In genomic region chr17:86185584-86185983, GRCm38 (mm10) we compare ENCODE assay signal across 11 mouse cellular contexts. TPM values are rescaled to one million over a fixed set of nuclear protein-coding genes. Genes with fewer than 3 reads are reported as not detected.
DNase-seq lines count a peak whose midpoint lies in the region; ATAC-seq and TF ChIP-seq lines count a peak whose summit lies in the region.
"Had no signal": no experiment of that assay in that cellular context is flagged by ENCODE, and none has a peak within 500 bp of the region (broad histone marks: within the 10 kb centered on the region; RNA-seq: fewer than 3 reads in every experiment).

No protein-coding gene starts in this region.

- TF ChIP-seq POLR2A in lung, adult 2 months (IDR thresholded peaks at IDR 0.05; ENCODE audit: borderline replicate concordance, extremely low read depth, low read depth, low read length): no peak

- peak overlapping the region; percentile 45 for H3K4me2 ChIP-seq in lung, embryonic 14.5 days
- peak overlapping the region; percentile 63 for H3K4me2 ChIP-seq in heart, embryonic 15.5 days
- peak overlapping the region; percentile 48 for H3K4me2 ChIP-seq in liver, postnatal 0 days (ENCODE audit: low read depth, low read length)
- H3K4me2 ChIP-seq: limb, embryonic 15.5 days; neural tube, embryonic 15.5 days had no signal

- no peaks in the 10 kb centered on the region for H3K9me3 ChIP-seq in lung, embryonic 14.5 days (ENCODE audit: low read depth, low read length)
- H3K9me3 ChIP-seq in heart, embryonic 15.5 days (replicated peaks): no peaks in the 10 kb centered on the region
- H3K9me3 ChIP-seq in liver, postnatal 0 days (ENCODE audit: low read length): no peaks in the 10 kb centered on the region
- H3K9me3 ChIP-seq: limb, embryonic 15.5 days; neural tube, embryonic 15.5 days had no signal

- H3K27me3 ChIP-seq in lung, embryonic 14.5 days (ENCODE audit: insufficient read depth, low read length): no peaks in the 10 kb centered on the region
- no peaks in the 10 kb centered on the region for H3K27me3 ChIP-seq in heart, embryonic 15.5 days
- no peaks in the 10 kb centered on the region for H3K27me3 ChIP-seq in liver, postnatal 0 days (ENCODE audit: insufficient read depth, low read length)
- H3K27me3 ChIP-seq: limb, embryonic 15.5 days; neural tube, embryonic 15.5 days had no signal

- H3K9ac ChIP-seq in lung, embryonic 14.5 days: no peak overlapping the region
- peak overlapping the region; percentile 38; the same call in 1 of the 2 replicates for H3K9ac ChIP-seq in heart, embryonic 15.5 days
- no peak overlapping the region for H3K9ac ChIP-seq in liver, postnatal 0 days (replicated peaks)
- H3K9ac ChIP-seq: limb, embryonic 15.5 days; neural tube, embryonic 15.5 days had no signal

- no peak overlapping the region for H3K4me3 ChIP-seq in lung, embryonic 14.5 days (ENCODE audit: low read depth, low read length)
- no peak overlapping the region for H3K4me3 ChIP-seq in lung, adult 2 months (replicated peaks; ENCODE audit: extremely low read depth, low read depth, low read length)
- H3K4me3 ChIP-seq in heart, embryonic 15.5 days: peak overlapping the region; percentile 29
- H3K4me3 ChIP-seq in liver, postnatal 0 days (ENCODE audit: low read depth, low read length): no peak overlapping the region
- H3K4me3 ChIP-seq: limb, embryonic 15.5 days; neural tube, embryonic 15.5 days had no signal

- no peaks in the 10 kb centered on the region for H3K36me3 ChIP-seq in lung, embryonic 14.5 days (ENCODE audit: insufficient read depth)
- H3K36me3 ChIP-seq in heart, embryonic 15.5 days: no peaks in the 10 kb centered on the region
- no peaks in the 10 kb centered on the region for H3K36me3 ChIP-seq in liver, postnatal 0 days (replicated peaks; ENCODE audit: insufficient read depth, low read length)
- H3K36me3 ChIP-seq: limb, embryonic 15.5 days; neural tube, embryonic 15.5 days had no signal

- 0 out of 2 replicates have a peak, but pooled peaks have one; percentile 37 for TF ChIP-seq EP300 in liver, postnatal 0 days (IDR thresholded peaks at IDR 0.05; ENCODE audit: low read depth)

- no peak for TF ChIP-seq CTCF in lung, embryonic 14.5 days (IDR thresholded peaks at IDR 0.05; ENCODE audit: low read depth)
- no peak for TF ChIP-seq CTCF in lung, adult 2 months (IDR thresholded peaks at IDR 0.05; ENCODE audit: insufficient read depth, low read length)
- no peak for TF ChIP-seq CTCF in liver, postnatal 0 days (IDR thresholded peaks at IDR 0.05; ENCODE audit: low read depth)

- peak; percentile 85 for ATAC-seq in lung, embryonic 14.5 days (ENCODE audit: insufficient read depth)
- peak; percentile 93 for ATAC-seq in heart, embryonic 15.5 days (replicated peaks; ENCODE audit: insufficient number of reproducible peaks, insufficient read depth, low FRiP score, low read depth)
- ATAC-seq in liver, postnatal 0 days: 0 out of 2 replicates have a peak, but pooled peaks have one; percentile 29

- H3K4me1 ChIP-seq in lung, embryonic 14.5 days (ENCODE audit: insufficient read depth): peaks cover 18% of the 10 kb centered on the region
- H3K4me1 ChIP-seq in lung, adult 2 months (ENCODE audit: control insufficient read depth, insufficient read depth, low read length): peaks cover 16% of the 10 kb centered on the region
- H3K4me1 ChIP-seq in heart, embryonic 15.5 days (replicated peaks): peaks cover 46% of the 10 kb centered on the region
- H3K4me1 ChIP-seq in liver, postnatal 0 days (ENCODE audit: insufficient read depth): peaks cover 20% of the 10 kb centered on the region

- peak; percentile 69 for DNase-seq in lung, embryonic 14.5 days
- DNase-seq in lung, adult 2 months: no peak
- peak; percentile 23 for DNase-seq in c-Kit-positive CD71-positive TER-119-positive erythroid progenitor cells, embryonic 14.5 days (ENCODE audit: low spot score)
- peak; percentile 20 for DNase-seq in liver, postnatal 0 days
- no peak for DNase-seq in cerebellum, adult 8-10 months
- no peak for DNase-seq in ovary, postnatal 14 days (ENCODE audit: low spot score)
- no peak for DNase-seq in gastrocnemius, postnatal 10 days
- DNase-seq: cerebellum, postnatal 36 days had no signal

- WGBS in lung, embryonic 14.5 days: 10% methylated on average over 7 of the region's 7 CpGs
- 17% methylated on average over 7 of the region's 7 CpGs for WGBS in lung, adult 2 months
- WGBS in heart, embryonic 15.5 days: 7% methylated on average over 7 of the region's 7 CpGs
- WGBS in liver, postnatal 0 days (ENCODE audit: insufficient replicate concordance): 12% methylated on average over 7 of the region's 7 CpGs

- peak overlapping the region; percentile 62 for H3K27ac ChIP-seq in lung, embryonic 14.5 days (ENCODE audit: low read depth)
- peak overlapping the region; percentile 87 for H3K27ac ChIP-seq in heart, embryonic 15.5 days
- H3K27ac ChIP-seq in liver, postnatal 0 days (ENCODE audit: low read depth): no peak overlapping the region
- H3K27ac ChIP-seq: limb, embryonic 15.5 days; neural tube, embryonic 15.5 days had no signal

RNA-seq across cellular contexts. Expression of gene Prkce, which starts 18.0 kb away (rescaled TPM):
- polyA plus RNA-seq in lung, embryonic 14.5 days (2014; fragmentation: Nextera tagmentation; extraction: Ambion mirVana): 10.1 and 10.8 TPM in 2 replicates
- polyA plus RNA-seq in lung, adult 2 months (2012; rRNA removed): 9.8 and 13.5 TPM in 2 replicates
- polyA plus RNA-seq in heart, embryonic 15.5 days (2015; fragmentation: Nextera tagmentation; extraction: Ambion mirVana): 8.5 and 9.6 TPM in 2 replicates
- 1.9 and 2.0 TPM in 2 replicates for polyA plus RNA-seq in liver, postnatal 0 days (2015; fragmentation: Nextera tagmentation; extraction: Ambion mirVana)
- 10 to 100 TPM; 11.3 to 14.0 TPM for total RNA-seq in gastrocnemius, postnatal 10 days (2021)

RNA-seq across cellular contexts. Expression of gene Srbd1, which starts 40.6 kb away (rescaled TPM):
- polyA plus RNA-seq in lung, embryonic 14.5 days (2014; fragmentation: Nextera tagmentation; extraction: Ambion mirVana): 9.3 and 10.1 TPM in 2 replicates
- polyA plus RNA-seq in lung, adult 2 months (2012; rRNA removed): 1.7 and 2.9 TPM in 2 replicates
- 9.5 and 11.6 TPM in 2 replicates for polyA plus RNA-seq in heart, embryonic 15.5 days (2015; fragmentation: Nextera tagmentation; extraction: Ambion mirVana)
- 3.8 and 3.9 TPM in 2 replicates for polyA plus RNA-seq in liver, postnatal 0 days (2015; fragmentation: Nextera tagmentation; extraction: Ambion mirVana)
- 10 to 100 TPM in 1 of 2 experiments, 1 to 10 TPM in 1; 9.4 to 11.0 TPM for total RNA-seq in gastrocnemius, postnatal 10 days (2021)

Comparison
In these comparisons a context has a peak if more than half of its experiments do, and no peak if none do; other contexts are left out.
1. DNase-seq: peak in lung, embryonic 14.5 days (single experiment), c-Kit-positive CD71-positive TER-119-positive erythroid progenitor cells, embryonic 14.5 days (single experiment) and liver, postnatal 0 days (single experiment); none in lung, adult 2 months (single experiment), cerebellum, adult 8-10 months (single experiment), ovary, postnatal 14 days (single experiment) and gastrocnemius, postnatal 10 days (single experiment).
2. ATAC-seq: peak in every context shown above with its lines; median percentile 93 in heart, embryonic 15.5 days; 85 in lung, embryonic 14.5 days; 29 in liver, postnatal 0 days.
3. Peak in every context shown above with its lines, with median percentiles within 50 percentile points of each other: H3K4me2 ChIP-seq.